Mouse (Mus musculus) limb, embryonic 12.5 days (tissue): Measurements from ENCODE around the gene Folr1. TPM values are rescaled to one million over a fixed set of nuclear protein-coding genes. Genes with fewer than 3 reads are reported as not detected.

ENCODE experiments used
- ATAC-seq: fragments of 200-750 bp; cut with Nextera tagmentation; 2 replicates; pipeline ENCODE4 v1.8.0; 2017; ENCODE audit warnings: low read depth, moderate TSS enrichment; ENCODE audit not compliant: insufficient number of reproducible peaks, insufficient read depth, low FRiP score, low TSS enrichment
- H3K27ac ChIP-seq: fragments of 300-500 bp; sonication (generic); 2 replicates; pipeline ENCODE4 v1.5.1; 2016; ENCODE audit warnings: mild to moderate bottlenecking, moderate library complexity
- H3K27me3 ChIP-seq: fragments of 300-500 bp; sonication (generic); 2 replicates; pipeline ENCODE4 v1.6.1; 2016; ENCODE audit warnings: mild to moderate bottlenecking, moderate library complexity
- H3K36me3 ChIP-seq: fragments of 300-500 bp; sonication (generic); 2 replicates; pipeline ENCODE4 v1.6.1; 2016; ENCODE audit warnings: mild to moderate bottlenecking, moderate library complexity
- H3K4me1 ChIP-seq: fragments of 300-500 bp; sonication (generic); replicated peaks from 2 replicates; pipeline ENCODE4 v1.6.1; 2016
- H3K4me2 ChIP-seq: fragments of 300-500 bp; sonication (generic); 2 replicates; pipeline ENCODE4 v1.6.1; 2016; ENCODE audit warnings: mild to moderate bottlenecking, moderate library complexity
- H3K4me3 ChIP-seq: fragments of 300-500 bp; sonication (generic); replicated peaks from 2 replicates; pipeline ENCODE4 v1.5.1; 2016; ENCODE audit warnings: mild to moderate bottlenecking
- H3K9ac ChIP-seq: fragments of 300-500 bp; sonication (generic); replicated peaks from 2 replicates; pipeline ENCODE4 v1.6.1; 2016; ENCODE audit warnings: mild to moderate bottlenecking, moderate library complexity
- H3K9me3 ChIP-seq: fragments of 300-500 bp; sonication (generic); 2 replicates; pipeline ENCODE4 v1.6.1; 2016; ENCODE audit warnings: mild to moderate bottlenecking, moderate library complexity
- WGBS: fragments of 180-500 bp; shearing (Covaris S2); methylation state at CpG from one replicate; pipeline ENCODE4 v1.1.7; 2016; 5-methylcytosine and 5-hydroxymethylcytosine counted together
- polyA plus RNA-seq: library from polyadenylated mRNA; unstranded; fragments of >200 nt; fragmentation: Nextera tagmentation; extraction: Ambion mirVana; gene quantifications from 2 replicates; pipeline ENCODE4 v1.2.1, GENCODE M21; 2016

Gene Folr1
- polyA plus RNA-seq, 1 experiment from 2014 or later, result not detected

DNA sequence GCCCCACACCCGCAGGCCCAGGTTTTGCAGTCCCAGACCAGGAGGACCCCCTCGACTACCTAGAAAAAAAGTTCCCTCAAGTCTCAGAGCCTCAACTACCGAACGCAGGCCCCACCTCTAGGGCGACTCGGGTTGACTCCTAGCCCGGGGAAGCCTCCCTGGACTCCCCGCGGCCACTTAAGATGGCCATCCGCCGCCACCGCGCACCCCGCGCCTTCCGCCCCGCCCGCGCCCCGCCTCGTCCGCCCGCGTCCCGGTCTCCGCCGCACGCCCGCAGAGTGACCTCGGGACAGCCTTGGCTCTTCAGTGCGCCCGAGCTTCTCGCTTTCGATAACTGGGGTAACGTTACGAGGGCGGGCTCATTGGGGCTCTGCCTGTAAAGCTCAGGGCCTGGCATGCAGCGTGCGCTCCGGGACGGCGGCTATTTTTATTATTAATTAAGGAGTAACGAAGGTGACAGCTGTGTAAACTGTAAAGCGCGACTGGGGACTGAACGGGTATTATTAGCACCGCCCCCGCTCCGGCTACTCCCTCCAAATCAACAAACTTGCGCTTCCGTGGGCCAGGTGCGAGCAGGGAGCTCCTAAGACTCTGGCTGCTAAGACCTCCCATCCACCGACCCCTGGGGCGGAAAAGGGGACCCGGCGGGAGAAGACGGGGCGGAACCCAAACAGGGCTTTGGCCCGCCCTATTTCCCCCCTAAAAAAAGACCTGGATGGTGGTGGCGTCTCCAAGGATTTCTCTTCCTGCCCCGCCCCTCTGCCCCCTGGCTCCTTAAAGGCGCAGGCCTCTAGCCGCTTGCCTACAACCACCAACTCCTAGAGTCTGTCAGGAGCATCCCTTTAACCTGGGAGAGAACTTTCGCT lies 32.7 kb downstream of the Folr1 start, which contains the start of gene Inppl1:
Inppl1 (minus strand) TSS at position 624 of the 866 bp plus-strand sequence.
- H3K4me2 ChIP-seq, result peak within 1 kb of the TSS; percentile 80
- peaks cover 15% of the 10 kb centered on the region for H3K36me3 ChIP-seq
- peak within 1 kb of the TSS; percentile 94 for H3K4me3 ChIP-seq
- WGBS, result under 1% methylated on average over 64 of the region's 64 CpGs
- peaks cover 33% of the 10 kb centered on the region for H3K4me1 ChIP-seq
- no peaks in the 10 kb centered on the region for H3K27me3 ChIP-seq
- peak within 1 kb of the TSS; percentile 99 for H3K27ac ChIP-seq
- no peaks in the 10 kb centered on the region for H3K9me3 ChIP-seq
- ATAC-seq, result peak; percentile 78
- H3K9ac ChIP-seq, result peak within 1 kb of the TSS; percentile 97

DNA sequence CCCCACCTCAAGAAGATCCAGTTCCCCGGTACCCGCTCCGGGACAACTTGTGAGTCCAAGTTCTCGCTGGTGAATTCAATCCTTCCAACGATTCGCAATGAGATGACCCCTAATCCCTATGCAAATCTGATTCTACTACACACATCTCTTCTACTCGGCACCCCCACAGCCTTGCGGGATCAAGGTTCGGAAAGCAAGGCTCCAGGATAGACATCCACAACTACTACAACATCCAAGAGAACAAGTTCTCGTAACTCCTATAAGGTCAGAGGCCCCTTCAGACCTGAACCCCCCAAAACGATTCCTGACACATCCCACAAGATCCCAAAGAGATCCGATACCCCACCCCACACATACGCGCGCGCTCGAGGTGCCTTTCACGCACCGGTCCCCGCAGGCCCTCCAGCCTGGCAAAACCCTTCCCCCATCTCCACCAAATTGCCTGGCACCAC lies 33.4 kb downstream of the Folr1 start:
- Histone ChIP-seq H3K4me2 (peak overlapping the region; percentile 80), H3K4me1 (peaks cover 33% of the 10 kb centered on the region), H3K27ac (peak overlapping the region; percentile 99), H3K36me3 (peaks cover 21% of the 10 kb centered on the region), H3K4me3 (peak overlapping the region; percentile 94), H3K9ac (peak overlapping the region; percentile 97), H3K27me3 (no peaks in the 10 kb centered on the region), H3K9me3 (no peaks in the 10 kb centered on the region)
- no peak for ATAC-seq
- under 1% methylated on average over 20 of the region's 20 CpGs for WGBS

DNA sequence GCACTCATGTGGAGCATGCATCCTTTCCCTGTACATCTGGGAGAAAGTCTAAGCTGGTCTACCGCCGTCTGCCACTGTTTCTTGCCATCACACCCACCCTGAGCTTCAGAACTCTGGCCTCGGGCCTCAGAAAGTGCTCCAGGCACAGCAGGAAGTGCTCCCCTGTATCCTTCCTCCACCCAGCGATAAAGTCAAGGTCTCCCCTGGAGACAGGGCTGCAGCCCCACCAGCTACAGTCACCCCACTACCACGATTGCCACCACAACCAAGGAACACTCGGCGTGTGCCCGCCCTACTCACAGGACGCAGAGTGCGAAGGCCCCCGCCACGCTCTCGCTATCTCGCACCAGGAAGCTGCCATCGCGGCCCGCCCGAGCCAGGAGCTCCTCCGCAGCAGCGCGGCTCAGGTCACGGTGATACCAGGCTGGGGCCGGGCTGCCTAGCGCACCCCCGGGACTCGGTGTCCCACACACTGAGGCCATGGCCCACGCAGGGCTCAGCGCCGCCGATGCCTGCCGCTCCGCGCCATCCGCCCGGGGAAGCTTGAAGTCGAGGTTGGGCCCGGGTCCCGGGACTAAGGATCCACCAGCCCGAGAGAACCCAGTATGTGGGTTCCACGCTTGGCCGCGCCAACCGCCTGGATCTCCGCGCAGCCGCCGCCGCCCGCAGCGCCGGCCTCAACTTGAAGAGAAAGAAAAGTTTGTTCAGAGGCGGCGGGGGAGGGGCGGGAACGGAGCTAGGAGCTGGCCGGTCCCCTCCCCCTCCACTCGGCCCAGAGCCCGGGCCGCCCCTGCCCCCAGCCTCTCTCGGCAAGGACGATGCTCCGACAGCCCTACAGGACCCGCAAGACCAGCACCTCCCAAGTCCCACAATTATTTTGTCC lies 34.1 kb downstream of the Folr1 start:
- H3K4me2 ChIP-seq, result peak overlapping the region; percentile 80
- peak overlapping the region; percentile 99 for H3K27ac ChIP-seq
- peak overlapping the region; percentile 97 for H3K9ac ChIP-seq
- H3K36me3 ChIP-seq, result peaks cover 28% of the 10 kb centered on the region
- H3K9me3 ChIP-seq, result no peaks in the 10 kb centered on the region
- H3K27me3 ChIP-seq, result no peaks in the 10 kb centered on the region
- peak overlapping the region; percentile 94 for H3K4me3 ChIP-seq
- H3K4me1 ChIP-seq, result peaks cover 33% of the 10 kb centered on the region
- peak; percentile 48 for ATAC-seq
- under 1% methylated on average over 63 of the region's 63 CpGs for WGBS

DNA sequence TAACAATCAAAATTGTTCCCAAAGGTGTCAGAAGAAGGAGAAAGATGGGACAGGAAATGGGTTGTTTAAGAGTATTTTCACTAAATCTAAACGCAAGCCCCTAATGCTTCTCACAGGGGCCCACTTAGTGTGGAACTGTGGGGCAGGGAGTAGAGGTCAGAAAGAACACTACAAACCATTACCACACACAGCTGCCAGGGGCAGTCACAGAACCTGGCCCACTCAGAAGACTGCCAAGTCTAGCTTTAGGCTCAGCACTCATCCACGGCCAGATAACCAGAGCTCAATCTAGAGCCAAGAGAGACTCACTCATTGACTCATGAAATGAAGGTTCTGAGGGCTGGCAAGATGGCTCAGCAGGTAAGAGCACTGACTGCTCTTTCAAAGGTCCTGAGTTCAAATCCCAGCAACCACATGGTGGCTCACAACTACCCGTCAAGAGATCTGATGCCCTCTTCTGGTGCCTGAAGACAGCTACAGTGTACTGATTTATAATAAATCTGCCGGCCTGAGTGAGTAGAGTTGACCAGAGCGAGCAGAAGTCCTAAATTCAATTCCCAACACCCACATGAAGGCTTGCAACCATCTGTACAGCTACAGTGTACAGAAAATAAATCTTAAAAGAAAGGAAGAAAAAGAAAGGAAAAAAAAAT lies 35.0 kb downstream of the Folr1 start:
- Histone ChIP-seq H3K27ac (peak overlapping the region; percentile 99), H3K36me3 (peaks cover 37% of the 10 kb centered on the region), H3K27me3 (no peaks in the 10 kb centered on the region), H3K4me2 (peak overlapping the region; percentile 80), H3K9ac (peak overlapping the region; percentile 97), H3K4me3 (peak overlapping the region; percentile 94), H3K4me1 (peaks cover 33% of the 10 kb centered on the region), H3K9me3 (0 out of 2 replicates have a peak, but pooled peaks cover 5% of the 10 kb centered on the region)
- 40% methylated on average over 5 of the region's 5 CpGs for WGBS
- no peak for ATAC-seq

DNA sequence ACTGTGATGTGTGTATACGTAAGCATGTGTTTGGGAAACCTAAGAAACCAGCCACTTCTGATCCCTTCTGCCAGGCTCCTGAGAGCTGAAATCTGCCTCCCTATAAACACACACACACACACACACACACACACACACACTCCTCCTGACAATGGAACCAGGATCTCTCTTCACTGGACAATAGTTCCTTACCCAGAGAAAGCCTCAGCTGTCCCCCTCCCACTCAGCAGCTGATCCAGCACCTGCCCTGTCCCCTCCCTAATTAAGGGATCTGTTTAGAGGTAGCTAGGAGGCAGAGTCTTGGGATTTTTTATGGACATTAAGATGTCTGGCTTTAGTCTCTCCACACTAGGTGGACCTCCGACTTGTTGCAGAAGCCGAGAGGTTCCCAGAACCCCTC lies 35.7 kb downstream of the Folr1 start:
- no peaks in the 10 kb centered on the region for H3K27me3 ChIP-seq
- peaks cover 33% of the 10 kb centered on the region for H3K4me1 ChIP-seq
- H3K27ac ChIP-seq, result peak overlapping the region; percentile 5; the same call in 1 of the 2 replicates
- H3K4me3 ChIP-seq, result peak overlapping the region; percentile 94
- no peak for ATAC-seq
- H3K9me3 ChIP-seq, result 0 out of 2 replicates have a peak, but pooled peaks cover 5% of the 10 kb centered on the region
- H3K36me3 ChIP-seq, result peaks cover 44% of the 10 kb centered on the region
- 53% methylated on average over 3 of the region's 3 CpGs for WGBS
- H3K9ac ChIP-seq, result peak overlapping the region; percentile 97
- H3K4me2 ChIP-seq, result peak overlapping the region; percentile 80

DNA sequence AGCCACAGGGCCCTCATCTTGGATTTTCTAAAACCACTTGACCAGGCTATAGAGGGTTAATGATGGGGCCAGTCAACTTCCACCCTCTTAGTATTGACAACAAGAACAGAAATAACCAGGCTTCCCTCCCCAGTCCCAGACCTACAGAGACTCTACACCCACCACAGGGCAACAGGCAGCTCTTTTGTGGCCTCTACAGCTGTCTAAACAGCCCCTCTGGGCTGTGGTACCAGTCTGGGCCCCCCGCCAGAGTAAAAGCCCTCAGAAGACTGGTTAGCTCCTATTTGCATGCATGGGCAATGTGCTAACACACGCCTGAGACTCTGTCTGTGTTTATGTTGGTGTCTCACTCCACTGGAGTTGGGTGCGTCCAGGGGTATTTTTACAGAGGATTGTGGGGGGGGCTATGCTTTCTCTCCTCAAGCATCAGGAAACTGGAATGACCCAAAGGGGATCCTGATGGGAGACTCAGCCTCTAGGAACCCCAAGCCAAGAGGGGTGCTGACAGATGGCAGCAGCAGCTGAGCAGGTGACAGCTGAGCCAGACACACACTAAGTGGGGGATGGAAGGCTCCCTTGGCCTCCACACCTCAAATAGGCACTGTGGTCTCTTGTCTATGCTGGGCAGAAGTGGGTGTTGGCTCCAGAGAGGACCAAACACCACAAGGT lies 36.5 kb downstream of the Folr1 start:
- Histone ChIP-seq H3K9me3 (0 out of 2 replicates have a peak, but pooled peaks cover 5% of the 10 kb centered on the region), H3K9ac (no peak overlapping the region), H3K27ac (no peak overlapping the region), H3K4me2 (peak overlapping the region; percentile 80), H3K36me3 (peaks cover 52% of the 10 kb centered on the region), H3K4me1 (peaks cover 33% of the 10 kb centered on the region), H3K27me3 (no peaks in the 10 kb centered on the region), H3K4me3 (0 out of 2 replicates have a peak overlapping the region, but pooled peaks have one; percentile 94)
- no peak for ATAC-seq
- 78% methylated on average over 3 of the region's 3 CpGs for WGBS

DNA sequence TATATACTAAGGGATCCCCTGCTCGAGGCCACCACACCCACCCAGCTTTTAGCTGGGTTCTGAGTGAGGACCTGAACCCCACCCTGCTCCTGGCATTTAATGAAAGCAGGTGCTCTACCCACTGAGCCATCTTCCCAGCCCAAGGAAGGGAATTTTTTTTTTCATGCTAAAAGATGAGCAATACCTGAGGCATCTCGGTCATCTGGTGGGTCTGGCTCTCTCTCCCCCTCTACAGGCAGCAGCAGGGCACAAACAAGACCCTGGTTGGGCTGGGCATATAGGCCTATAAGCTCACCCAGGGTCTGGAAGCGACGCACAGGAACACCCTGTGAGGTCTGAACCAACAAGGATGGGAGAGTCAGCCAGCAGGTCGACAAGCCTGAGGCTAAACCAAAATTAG lies 37.2 kb downstream of the Folr1 start:
- H3K27me3 ChIP-seq, result no peaks in the 10 kb centered on the region
- H3K36me3 ChIP-seq, result peaks cover 59% of the 10 kb centered on the region
- H3K4me2 ChIP-seq, result 0 out of 2 replicates have a peak overlapping the region, but pooled peaks have one; percentile 80
- no peak overlapping the region for H3K4me3 ChIP-seq
- 69% methylated on average over 5 of the region's 5 CpGs for WGBS
- H3K4me1 ChIP-seq, result peaks cover 26% of the 10 kb centered on the region
- 0 out of 2 replicates have a peak, but pooled peaks cover 5% of the 10 kb centered on the region for H3K9me3 ChIP-seq
- no peak overlapping the region for H3K9ac ChIP-seq
- no peak overlapping the region for H3K27ac ChIP-seq
- no peak for ATAC-seq

DNA sequence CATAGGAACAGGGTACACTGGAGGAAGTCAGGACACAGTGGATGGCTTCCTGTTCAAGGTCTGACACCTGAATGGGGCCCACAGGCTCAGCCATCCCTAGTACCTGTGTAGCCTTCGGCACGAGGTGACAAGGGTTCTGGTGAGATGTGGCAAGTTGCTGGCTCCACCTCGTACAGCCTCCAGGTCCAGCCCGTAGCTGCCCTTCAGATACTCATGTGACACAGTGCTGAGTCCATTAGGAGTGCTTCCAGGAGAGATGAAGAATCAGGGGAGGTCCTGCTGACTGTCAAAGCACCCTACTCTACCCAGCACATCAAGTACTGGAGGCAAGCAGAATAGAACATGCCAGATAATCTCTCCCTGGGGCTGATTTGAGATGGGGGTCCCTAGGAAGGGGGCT lies 38.2 kb downstream of the Folr1 start:
- no peak for ATAC-seq
- H3K4me2 ChIP-seq, result no peak overlapping the region
- H3K4me1 ChIP-seq, result peaks cover 26% of the 10 kb centered on the region
- no peaks in the 10 kb centered on the region for H3K27me3 ChIP-seq
- H3K9ac ChIP-seq, result no peak overlapping the region
- 0 out of 2 replicates have a peak, but pooled peaks cover 5% of the 10 kb centered on the region for H3K9me3 ChIP-seq
- WGBS, result 91% methylated on average over 4 of the region's 4 CpGs
- peaks cover 69% of the 10 kb centered on the region for H3K36me3 ChIP-seq
- H3K27ac ChIP-seq, result no peak overlapping the region
- no peak overlapping the region for H3K4me3 ChIP-seq

DNA sequence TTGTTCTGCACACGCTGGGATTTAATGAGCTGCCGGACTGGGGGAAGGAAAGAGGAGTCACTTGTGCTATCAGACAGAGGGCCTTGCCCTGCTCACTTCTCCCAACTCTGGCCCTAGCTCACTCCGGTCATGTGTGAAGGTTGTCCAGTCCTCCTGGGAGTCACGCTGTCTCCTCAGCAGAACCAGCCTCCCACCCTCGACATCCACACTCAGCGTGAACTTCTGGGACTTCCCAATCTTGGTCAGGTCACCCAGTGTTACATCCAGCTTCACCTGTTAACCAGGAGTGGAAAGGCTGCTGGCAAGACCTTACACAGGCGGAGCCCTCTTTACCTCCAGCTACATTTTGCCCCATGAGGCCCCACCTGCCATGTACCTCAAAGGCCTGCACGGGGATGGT lies 39.2 kb downstream of the Folr1 start:
- Histone ChIP-seq H3K27ac (no peak overlapping the region), H3K36me3 (peaks cover 79% of the 10 kb centered on the region), H3K4me1 (peaks cover 26% of the 10 kb centered on the region), H3K27me3 (no peaks in the 10 kb centered on the region), H3K9ac (no peak overlapping the region), H3K4me3 (no peak overlapping the region), H3K9me3 (0 out of 2 replicates have a peak, but pooled peaks cover 5% of the 10 kb centered on the region), H3K4me2 (no peak overlapping the region)
- ATAC-seq, result no peak
- WGBS, result 90% methylated on average over 8 of the region's 8 CpGs

DNA sequence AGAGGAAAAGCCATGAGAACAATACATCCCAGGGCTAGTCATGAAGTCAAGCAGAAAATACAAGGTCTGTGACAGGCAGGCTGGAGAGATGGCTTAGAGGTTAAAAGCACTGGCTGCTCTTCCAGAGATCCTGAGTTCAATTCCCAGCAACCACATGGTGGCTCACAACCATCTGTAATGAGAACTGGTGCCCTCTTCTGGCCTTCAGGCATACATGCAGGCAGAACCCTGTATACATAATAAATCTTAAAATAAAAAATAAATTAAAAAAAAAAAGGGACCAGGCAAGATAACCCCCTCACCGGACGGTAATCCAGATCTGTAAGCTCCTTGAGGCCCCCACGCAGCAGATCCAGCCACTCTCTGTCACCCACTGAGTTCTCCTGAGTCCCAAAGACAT lies 40.2 kb downstream of the Folr1 start:
- Histone ChIP-seq H3K4me2 (no peak overlapping the region), H3K9ac (no peak overlapping the region), H3K9me3 (0 out of 2 replicates have a peak, but pooled peaks cover 5% of the 10 kb centered on the region), H3K4me3 (no peak overlapping the region), H3K4me1 (peaks cover 21% of the 10 kb centered on the region), H3K27me3 (no peaks in the 10 kb centered on the region), H3K27ac (no peak overlapping the region), H3K36me3 (peaks cover 89% of the 10 kb centered on the region)
- 98% methylated on average over 3 of the region's 3 CpGs for WGBS
- ATAC-seq, result no peak
